Mouse (Mus musculus) NIH3T3 (cell line): ENCODE data around the gene Cpa1.

Source experiments
- DNase-seq: peaks from one replicate; pipeline ENCODE4 v3.0.0-alpha.2; 2012; ENCODE audit warnings: low read depth

The Cpa1 gene

DNA sequence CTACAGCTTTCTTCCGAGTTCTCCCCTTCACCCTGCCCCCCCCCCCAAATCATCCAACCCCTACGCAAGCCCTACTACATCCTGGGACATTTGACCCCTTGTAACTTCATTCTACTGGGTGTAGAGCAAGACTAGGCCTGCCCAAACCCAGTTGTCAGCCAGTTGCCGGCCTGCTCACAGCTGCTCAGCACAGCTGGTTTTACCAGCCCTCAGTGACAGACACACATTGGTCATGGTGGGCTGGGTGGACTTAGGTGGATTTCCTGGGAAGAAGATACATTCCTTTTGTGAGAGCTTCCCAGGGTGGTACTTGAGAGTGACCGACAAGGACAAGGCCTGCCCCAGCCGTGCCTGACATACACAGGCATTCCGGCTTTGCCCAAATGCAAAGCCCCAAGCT, 18.0 kb upstream of the Cpa1 start:
- no peak for DNase-seq

DNA sequence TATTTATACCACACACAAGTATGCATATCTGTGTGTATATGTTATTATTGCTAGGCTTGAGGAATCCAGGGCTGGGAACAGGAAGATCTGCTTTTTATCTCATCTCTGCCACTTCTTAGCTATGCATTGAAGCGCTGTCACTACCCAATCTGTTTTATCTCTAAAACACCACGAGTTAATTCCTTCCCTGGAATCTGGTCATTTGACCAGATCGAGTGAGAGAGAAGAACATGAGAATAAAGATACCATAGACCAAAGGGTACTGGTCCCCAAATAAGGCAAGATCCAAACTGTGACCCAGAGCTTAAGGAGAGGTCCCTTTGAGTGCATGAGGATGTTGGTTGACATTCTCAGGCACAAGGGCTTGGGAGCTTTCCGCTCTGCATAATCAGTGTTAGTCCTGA, 17.0 kb upstream of the Cpa1 start:
- no peak for DNase-seq

DNA sequence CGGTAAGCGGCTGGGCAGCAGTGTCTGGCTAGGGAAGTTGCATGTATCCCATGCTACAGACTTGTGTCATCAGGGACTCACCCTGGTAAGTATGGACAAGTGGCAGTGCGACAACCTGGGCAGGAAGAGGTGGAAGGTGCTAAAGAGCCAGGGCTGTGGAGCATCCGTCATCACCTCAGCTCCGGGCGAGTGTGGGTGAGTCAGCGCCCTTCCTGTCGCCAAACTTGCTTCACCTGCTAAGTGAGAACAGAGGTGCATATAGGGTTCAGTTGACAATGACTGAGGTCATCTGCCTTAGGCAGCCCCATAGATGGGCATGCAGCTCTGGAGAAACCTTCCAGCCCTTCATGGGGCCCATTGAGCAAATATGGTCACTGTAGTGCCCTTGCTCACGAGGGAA, 14.3 kb upstream of the Cpa1 start:
- DNase-seq: no peak

DNA sequence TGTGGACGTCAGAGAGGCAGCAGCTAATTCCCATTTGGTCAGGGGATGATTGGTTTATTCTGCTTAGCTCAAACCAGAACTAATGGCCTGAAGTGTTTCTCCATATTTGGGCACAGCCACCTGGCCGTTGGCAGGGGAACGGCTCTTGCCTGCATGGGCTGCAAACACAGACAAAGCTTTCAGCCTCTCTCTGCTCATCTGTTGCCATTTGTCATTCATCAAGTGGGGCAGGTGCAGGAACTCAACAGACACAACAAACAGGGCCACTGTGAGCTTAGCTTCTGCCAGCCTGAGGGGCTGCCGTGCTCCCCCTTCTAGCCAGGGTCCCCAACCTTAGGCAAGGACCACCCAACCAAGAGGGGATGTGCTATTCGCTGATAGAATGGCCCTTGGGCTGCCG, 10.9 kb upstream of the Cpa1 start:
- no peak for DNase-seq

DNA sequence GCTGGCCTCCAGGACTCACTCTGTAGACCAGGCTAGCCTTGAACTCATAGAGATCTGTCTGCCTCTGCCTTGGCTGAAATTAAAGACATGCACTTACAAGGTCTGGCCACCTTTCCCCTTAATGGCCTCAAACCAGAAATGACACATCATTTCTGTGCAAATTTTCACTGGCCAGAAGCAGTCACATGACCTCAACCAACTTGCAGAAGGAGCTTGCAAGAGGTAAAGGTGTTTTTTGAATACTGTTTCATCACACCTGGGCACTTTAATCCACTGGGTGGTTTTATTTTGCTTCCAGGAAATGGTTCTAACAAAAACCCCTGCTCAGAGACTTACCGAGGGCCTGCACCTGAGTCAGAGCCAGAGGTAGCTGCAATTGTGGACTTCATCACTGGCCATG, 9.0 kb upstream of the Cpa1 start:
- DNase-seq: no peak

DNA sequence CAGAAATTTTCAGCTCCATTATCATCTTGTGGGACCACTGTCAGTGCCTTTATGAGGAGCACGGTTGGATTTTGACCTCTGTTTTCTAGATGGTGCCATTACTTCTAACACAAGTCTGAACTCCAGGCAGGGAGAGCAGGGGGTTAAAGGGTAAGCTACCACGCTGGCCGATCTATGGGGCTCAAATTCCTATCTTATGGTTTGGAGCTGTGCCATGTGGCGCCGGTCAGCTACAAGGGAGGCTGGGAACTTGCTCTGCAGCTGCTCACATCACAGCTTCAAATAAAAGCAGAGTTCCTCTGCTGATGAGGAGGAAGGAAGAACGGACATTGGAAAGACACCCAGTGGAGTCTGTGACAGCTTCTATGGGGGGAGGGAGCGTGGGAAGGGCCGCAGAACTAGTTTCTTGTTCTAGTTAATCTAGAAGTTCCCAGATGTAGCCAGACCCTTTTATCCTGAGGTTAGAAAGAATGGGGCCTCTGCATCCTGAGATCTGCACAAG, 3.6 kb upstream of the Cpa1 start:
- peak; percentile 17 for DNase-seq

DNA sequence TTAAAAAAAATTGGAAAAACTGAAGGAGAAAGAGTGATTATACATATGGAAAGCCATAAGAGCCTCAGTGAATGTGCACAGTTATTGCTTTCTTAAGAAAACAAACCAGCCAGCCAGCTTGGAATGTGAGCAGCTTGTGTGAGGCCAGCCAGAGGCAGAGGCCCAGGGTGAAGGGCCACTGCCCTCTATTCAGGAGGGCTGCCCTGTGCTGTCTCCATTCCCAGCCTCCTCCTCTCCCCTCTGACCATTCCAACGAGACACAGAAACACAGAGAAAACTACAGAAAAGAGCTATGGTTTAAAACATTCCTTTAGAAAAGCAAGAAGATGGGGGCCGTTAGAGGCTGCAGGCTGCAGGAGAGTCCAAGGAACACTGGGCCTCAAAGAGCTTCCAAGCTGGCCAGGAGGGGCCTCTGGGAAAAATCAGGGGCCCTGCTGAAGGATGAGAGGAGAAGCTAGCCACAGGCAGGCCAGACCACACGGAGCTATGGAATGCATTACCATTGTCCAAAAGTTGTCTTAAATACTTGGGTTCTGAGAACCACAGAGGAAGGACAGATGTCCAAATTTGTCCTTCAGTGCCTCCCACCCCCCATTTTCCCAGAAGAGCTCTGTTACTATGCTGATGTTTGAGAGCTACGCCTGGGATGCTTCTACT, 2.7 kb upstream of the Cpa1 start:
- peak; percentile 77 for DNase-seq

DNA sequence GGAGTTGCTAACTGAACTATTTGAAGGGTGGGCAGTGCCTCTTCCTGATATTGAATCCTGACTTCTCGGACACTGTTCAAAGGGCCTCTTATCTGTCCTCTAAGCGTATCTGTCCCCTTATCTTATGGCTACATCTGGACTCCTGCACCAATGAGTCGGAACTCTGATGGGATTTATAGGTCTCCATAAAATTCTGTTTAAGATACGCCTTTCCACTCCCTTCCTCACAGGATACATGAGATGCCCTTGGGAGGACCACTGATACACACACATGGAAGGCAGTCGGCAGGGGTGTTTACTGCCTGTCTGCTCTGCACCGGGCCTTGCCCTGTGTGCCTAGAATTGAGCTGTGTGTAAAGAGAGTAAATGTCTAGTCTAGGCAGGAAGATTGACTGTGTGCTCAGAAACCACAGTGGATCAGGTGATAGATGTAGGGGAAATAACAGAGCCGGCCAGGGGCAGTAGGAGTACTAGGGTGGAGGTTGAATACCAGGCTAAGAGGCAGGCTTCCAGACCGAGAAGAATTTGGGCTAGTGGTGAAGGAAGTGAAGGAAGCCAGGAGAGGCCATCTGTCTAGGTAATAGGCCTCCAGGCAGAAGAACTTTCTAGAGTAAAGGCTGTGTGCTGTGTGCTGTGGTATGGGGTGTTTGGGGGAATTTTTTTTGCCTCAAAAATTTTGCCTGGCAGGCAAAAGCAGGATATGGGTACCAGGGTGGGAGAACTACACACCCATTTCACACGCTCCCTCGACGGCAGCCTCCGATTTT, 4.9 kb downstream of the Cpa1 start:
- DNase-seq: peak; percentile 30

DNA sequence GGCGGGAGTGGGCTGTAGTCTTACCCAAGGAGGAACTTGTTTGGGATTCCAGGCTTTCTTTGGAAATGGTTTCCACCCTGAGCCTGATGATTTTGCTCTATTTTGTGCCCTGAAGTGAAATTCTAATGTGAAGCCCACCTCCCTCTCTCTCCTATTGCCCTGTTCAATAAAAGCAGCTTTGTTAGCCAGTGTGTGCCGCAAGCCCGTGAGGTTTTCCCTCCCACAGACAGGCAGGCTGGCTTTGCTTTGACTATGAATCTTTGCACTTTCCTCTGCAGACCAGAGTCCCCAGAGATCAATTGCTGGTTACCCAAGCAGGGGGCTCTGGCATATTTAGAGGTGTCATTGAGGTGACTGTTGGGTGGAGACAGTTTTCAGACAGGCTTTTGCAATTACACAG, 5.4 kb downstream of the Cpa1 start:
- no peak for DNase-seq

DNA sequence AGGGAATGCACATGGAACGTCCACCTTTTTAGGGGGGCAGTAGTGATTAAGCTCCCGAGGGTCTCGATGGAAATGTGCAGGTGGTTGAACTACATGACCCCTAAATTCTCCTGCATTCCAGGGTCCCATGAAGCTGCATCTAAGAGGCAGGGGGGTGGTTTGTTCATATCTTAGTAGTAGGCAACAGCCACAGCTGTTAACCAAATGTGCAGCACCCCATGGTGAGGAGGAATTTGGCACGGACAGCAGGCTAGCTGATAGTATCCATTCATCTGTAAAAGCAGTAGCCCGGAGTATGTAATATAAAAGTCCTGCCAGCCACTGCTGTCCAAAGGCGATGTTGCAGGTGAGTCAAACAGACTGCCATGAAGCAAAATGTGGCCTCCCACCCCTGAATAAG, 6.4 kb downstream of the Cpa1 start:
- DNase-seq: no peak

DNA sequence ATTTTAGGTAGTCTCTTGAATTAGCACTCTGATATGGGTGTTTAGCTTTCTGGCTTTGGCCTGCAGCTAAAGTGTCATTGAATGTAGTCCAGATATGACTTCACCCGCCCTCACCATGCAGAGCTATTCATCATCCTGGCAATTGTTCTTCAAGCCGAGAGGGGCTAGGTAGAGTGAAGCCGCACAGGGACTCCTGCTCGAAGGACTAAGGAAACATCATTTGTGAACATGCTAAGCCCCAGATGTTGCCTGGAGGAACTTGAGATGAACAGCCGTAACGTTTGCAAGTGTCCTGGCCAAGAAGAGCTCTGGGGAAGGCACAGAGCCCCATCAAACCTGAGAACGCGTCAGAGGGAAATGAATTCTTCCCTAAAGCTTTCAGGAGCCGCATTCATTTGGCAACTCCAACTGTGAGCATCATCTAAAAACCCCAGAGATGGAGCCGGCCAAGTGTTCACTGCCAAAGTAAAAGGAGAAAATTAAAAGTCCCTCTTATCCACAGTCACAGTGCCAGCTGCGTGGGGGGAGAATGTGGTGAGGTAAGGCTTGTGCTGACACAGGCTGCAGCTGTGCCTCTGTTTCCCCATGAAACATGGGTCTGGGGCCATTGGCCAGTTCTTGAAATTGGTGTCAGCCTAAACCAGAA, 10.8 kb downstream of the Cpa1 start:
- no peak for DNase-seq

DNA sequence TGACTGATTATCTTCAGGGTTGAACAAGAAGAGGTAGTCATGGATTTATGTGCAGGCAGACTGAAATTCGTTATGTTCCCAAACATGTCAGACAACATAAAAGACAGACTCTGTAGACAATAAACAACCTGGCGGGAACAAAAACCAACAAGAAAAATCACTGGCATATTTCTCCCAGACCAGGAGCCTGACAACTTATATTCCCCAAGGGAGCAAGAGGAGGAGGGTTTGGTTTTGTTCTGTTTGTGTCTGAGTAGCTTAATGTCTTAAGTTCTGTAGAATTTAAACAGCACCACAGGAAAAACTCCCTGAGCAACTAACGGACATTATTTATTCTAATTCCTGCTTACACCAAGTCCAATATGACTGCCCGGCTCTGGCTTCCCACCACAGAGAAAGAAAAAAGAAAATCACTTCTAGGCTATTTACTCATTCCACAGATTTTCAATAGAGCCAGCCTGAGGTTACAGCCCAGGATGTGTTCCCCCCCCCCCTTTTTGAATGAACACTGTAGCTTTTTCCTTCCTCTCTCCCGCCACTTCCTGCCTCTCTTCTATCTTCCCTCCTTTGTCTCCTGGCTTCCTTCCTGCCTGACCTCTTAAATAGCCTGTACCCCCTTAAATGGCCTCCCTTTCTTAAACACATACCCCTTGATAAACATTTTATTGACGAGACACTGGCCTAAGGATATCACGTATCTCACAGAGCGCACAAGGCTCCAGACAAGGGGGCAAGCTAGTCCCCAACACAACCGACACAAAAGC, 13.6 kb downstream of the Cpa1 start:
- no peak for DNase-seq

DNA sequence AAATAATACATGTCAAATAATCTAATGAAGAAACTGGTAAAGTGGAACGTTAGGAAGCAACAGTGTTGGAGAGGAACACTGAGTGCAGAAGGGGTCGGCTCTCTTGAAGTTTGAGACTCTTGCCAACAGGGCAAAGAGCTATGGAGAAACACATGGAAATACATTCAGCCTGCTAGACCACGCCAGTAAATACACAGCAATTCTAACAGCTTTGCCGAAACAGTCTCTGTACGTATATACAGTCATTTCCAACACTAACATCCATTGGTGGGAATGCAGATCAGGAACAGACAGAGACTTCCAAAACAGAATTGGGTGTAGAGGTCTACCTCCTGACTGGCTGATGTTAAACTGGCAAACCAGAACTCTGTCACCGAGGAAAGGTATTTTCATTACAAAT, 14.5 kb downstream of the Cpa1 start:
- DNase-seq: no peak

DNA sequence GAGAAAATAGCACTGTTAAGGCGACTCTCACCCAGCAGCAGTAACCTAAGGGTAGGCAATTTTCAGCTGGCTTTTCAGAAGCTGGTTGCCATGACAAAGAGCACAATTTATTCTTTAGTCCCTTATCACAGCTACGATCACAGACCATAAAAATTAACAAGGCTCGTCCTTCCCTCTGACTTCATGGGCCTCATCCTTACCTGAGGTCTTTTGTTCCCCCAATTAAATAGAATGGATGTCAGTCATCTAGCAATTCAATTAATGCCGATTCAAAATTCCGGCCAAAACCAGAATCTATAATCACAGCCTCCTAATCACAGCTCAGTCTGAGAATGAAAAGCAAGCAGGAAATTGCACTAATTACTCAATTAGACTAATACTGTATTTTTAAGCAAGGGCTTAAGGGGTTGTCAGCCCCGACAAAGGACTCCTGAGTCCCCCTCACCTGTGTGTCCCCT, 15.4 kb downstream of the Cpa1 start:
- DNase-seq: no peak

DNA sequence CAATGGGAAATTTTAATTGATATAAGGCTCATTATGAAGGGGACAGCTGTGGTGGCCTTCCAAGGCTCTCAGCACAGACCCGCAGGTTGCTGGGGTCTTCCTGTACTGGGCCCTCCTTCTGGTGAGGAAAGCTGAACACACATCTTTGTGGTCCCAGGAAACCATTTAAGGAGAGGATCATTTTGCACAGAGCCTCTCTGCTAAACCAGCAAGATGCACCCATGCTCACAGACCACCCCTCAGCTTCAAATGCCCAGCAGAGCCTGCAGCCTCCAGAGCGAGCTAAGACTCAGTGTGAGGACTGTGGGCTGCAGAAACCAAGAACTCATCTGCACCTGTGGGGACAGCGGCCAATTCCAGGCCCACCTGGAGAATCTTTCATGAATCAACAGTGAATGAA, 15.9 kb downstream of the Cpa1 start:
- no peak for DNase-seq

DNA sequence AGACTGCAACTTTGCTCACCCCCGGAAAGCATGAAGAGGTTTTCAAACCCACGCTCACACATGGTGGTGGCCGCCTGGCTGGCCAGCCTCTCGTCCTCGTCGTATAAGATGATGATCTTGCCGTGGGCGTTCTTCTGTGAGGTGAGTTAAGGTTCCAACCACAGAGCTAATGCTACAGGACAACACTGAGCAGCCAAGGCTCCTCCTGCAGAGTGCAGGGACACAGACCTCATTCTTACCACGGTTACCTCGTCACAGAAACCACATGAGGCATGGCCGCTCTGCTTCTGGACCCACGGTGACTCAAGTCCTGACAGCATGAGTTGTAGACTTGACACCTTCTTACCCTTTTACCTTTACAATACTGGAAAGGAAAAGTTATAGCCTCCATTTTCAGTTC, 18.3 kb downstream of the Cpa1 start:
- DNase-seq: no peak

DNA sequence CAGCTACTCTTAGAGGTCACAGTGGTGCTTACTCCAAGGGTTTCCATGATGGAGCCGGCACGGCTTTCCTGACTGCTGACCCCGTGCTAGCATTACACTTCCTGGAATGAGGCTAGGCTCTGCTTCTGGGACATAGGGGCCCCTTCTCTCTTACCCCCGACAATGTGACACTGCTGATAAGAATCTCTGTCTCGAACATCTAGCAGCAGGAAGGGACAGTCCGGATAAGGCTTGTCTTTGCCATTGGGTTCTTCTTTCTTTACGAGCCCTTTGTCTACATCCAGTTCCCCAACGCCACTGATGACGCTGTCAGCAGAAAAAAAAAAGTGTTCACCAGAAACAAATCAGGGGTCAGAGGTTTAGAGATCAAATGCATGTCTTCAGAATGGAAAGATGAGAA, 19.6 kb downstream of the Cpa1 start:
- no peak for DNase-seq

DNA sequence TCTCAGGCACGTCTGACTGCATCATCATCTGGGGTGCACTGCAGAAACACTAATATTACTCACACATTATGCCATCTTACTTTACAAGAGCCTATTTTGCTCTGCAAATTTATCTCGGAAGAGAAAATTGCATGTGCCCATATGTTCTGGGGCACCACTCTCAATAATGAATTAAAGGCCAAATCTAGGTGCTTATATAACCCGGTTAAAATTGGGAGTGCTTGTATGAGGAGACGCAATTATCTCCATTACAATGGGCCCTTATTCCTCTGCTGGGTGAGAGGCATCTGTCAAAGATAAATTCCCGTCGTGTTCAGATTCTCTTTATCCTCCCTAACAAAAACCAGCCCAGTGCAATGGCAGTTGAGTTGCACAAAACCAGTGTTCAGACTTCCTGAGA, 25.8 kb downstream of the Cpa1 start:
- no peak for DNase-seq

DNA sequence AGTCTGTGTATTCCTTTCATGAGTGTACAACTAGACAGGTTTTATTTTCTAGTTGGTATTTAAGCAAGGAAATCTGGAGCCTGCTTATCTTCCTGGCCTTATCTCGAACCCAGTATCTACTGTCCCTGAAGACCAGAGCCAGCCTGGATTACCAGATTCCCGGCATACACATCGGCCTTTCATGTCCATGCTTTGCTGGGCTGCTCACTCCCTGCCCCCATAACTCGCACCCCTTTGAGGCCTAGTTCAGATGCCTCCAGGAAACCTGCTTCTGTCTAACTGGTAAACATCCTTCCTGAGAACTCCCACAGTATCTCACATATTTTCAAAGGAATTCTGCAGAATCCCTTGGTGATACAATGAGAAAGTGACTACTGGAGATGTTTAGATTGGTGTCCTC, 26.3 kb downstream of the Cpa1 start:
- no peak for DNase-seq

DNA sequence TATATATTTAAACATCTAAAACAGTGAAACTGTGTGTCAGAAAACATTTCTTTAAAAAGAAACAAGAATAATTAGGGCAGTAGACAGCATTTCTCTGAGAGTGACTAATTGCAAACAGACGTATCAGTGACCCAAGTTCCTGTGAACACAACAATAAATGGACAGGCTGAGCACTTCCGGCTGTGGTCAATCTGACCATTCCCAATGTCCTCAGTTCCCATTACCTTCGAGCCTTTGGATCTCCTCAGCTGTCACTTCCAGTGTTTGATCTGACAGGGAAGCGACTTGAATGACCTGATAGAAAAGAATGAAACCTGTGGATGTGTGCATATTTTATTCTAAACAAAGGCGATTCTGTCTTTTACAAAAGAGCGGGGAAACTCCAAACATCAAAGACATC, 27.0 kb downstream of the Cpa1 start:
- DNase-seq: no peak

DNA sequence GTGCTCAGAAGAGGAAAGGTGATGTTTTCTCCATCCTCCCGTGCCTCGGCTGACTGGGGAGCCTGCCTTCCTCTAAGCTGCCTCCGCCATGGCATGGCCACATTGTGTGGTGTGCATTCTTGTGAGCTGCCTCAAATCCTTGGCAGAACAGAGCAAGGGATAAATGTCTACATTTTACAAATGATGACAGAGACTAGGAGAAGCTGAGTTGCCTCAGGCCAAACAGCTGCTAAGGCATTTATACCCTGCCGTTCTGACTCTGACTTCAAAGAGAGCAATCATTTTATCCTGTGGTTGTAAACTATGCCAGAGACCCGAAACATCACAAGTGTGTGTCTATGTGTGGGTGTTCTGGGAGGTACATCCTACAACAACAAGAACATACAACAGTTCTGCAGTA, 28.6 kb downstream of the Cpa1 start:
- DNase-seq: peak; percentile 31

DNA sequence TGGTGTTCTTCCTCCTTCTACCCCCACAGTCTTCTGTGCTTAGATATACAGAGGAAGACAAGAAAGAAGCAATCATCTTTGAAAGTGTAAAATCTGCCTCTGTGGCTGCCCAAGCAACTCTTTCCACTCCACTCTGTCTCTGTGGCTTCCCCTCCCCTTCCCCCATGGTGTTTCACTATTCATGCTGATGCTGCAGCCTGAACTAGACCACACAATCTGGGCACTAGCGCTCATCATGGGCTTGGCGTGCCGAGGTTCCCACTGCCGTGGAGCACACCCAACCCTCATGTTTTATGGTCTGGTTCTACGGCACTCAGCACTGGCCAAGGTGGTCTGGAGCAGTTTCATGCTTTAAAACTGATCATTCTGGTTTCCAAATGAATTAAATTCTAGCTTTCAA, 32.7 kb downstream of the Cpa1 start:
- no peak for DNase-seq
